Mouse (Mus musculus) cerebellum, adult 9-11 months (tissue): ENCODE data around the gene Olfr1015.

Experiments used
- DNase-seq: peaks from one replicate; pipeline ENCODE4 v3.0.0; 2022

Gene Olfr1015

DNA sequence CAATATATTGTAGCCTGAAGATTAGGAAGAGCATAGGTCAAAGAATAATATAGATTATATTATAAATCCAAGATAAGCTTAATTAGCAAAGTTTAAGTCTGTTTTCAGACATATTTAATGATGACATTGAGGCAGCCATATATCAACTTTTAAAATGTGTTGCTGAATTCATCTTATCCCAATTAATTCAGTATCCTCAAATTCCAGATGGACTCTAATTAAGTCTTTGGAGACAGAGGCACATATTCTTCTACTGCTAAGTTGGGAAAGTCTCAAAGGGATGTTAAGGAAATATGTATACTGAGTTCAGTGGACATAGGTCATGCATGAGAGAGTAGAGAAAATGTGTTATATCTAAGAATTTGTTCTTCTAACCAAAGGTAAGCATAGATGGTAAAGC lies at the start of gene Olfr1015:
Gene Olfr1015 (plus strand): TSS at position 301 of the 400 bp plus-strand sequence.
- no peak for DNase-seq

- no peak for DNase-seq
Measured at GRCm38 (mm10) chr2:85753822-85754221, 28.0 kb upstream of the Olfr1015 start.

DNA sequence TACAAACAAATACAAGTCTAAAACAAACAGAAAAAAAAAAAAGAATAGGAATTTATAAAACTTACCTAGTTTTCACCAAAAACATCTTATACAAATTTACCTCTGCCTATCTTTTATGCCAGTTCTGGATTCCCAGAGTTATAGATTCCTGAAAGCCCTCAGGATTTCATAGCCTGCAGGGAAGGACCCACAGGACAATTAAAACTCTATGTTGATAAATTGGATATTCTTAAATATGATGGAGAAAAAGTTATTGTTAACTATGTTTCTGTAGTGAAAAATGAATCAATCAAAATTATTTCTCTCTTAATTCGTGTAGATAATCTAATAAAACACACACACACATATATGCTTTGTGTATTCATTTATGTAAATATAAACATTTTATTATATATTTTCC lies 19.2 kb upstream of the Olfr1015 start, which contains the start of gene Olfr1012:
Gene Olfr1012 (minus strand): TSS at position 101 of the 400 bp plus-strand sequence.
- no peak for DNase-seq

- no peak for DNase-seq
Measured at GRCm38 (mm10) chr2:85766798-85767197, 15.0 kb upstream of the Olfr1015 start, which contains the start of gene Olfr1013. TSS of gene Olfr1013 (plus strand) at chr2:85767098.

DNA sequence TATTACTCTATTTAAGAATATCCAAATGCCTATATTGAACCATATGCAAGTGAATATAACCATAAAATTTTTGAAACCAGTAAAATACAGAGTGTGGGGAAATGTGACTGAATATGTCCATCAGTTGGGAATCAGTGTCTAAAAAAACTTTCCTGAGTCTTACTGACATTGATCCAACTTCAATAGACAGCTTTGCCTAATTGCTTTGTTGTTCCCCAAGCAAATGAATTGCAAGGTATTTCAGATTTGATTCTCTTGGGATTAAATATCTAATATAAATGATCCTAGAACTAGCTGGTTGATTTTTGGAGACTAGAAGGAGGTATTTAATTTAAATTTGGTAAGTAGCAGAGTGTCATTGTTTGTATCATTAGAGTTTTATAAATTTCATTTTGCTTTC lies 9.4 kb upstream of the Olfr1015 start, which contains the start of gene Olfr1014:
Gene Olfr1014 (plus strand): TSS at position 301 of the 400 bp plus-strand sequence.
- DNase-seq = no peak

- no peak for DNase-seq
Measured at GRCm38 (mm10) chr2:85792331-85792730, 10.5 kb downstream of the Olfr1015 start.

- DNase-seq = no peak
Measured at GRCm38 (mm10) chr2:85802444-85802843, 20.6 kb downstream of the Olfr1015 start, which contains the start of gene Olfr1016. TSS of gene Olfr1016 (minus strand) at chr2:85802544.

DNA sequence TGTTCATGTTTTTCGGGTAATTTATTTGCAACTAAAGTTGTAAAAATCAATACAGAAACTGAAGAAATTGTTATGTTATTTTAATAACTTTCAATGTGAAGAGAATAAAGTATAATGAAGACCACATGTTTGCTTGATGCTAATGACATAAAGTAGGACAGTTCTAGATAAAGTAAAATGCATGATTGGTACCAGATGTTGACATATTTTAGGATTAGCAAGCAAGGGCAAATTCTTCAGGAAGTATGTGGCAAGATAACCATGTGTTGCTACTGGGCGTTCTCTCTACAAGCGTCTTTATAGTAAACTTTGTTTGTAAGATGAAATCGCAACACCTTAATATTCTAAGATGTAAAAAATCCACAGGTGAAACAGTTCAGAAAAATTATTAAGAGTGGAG lies 22.7 kb downstream of the Olfr1015 start:
- no peak for DNase-seq

- no peak for DNase-seq
Measured at GRCm38 (mm10) chr2:85818179-85818578, 36.4 kb downstream of the Olfr1015 start, which contains the start of gene Olfr1018. TSS of gene Olfr1018 (plus strand) at chr2:85818479.
